Mouse (Mus musculus) layer of hippocampus, adult 11-12 months (tissue): ENCODE data around the gene Gm21900.
"Not testable (repeated sequence)": the region's sequence is repeated elsewhere in the genome, so short reads cannot be mapped to it uniquely, and the experiment has no call there.

ENCODE experiments used
- DNase-seq: peaks from one replicate; pipeline ENCODE4 v3.0.0; 2022; ENCODE audit warnings: low spot score

The Gm21900 gene

GRCm38 (mm10) chrY:10616061-10616460, at the start of gene Gm21900:
TSS of gene Gm21900 (plus strand) at chrY:10616361.
- DNase-seq, result not testable (repeated sequence)

- DNase-seq, result peak; percentile 4
These were observed 27.4 kb downstream of the Gm21900 start for GRCm38 (mm10) chrY:10643516-10643915.
